Mouse (Mus musculus): Measurements from ENCODE around the gene Akap6.

GRCm38 (mm10) chr12:52879324-52879723, 180.1 kb downstream of the Akap6 start:
- no peak for TF ChIP-seq POLR2A (IDR thresholded peaks at IDR 0.05; ENCODE audit: control insufficient read depth in 1 of 2, insufficient read depth in 1 of 2, low read depth in 1 of 2, low read length in 2 of 2, poor library complexity in 1 of 2)
- TF ChIP-seq KAT2A (conservative IDR thresholded peaks at IDR 0.05; ENCODE audit: low read depth, low read length): no peak
- no peak for TF ChIP-seq CTCF (IDR thresholded peaks at IDR 0.05 in 2 of 3, conservative IDR thresholded peaks at IDR 0.05 in 1 of 3; ENCODE audit: control insufficient read depth in 1 of 3, insufficient read depth in 1 of 3, low read depth in 2 of 3, low read length in 3 of 3, poor library complexity in 1 of 3, severe bottlenecking in 1 of 3)
- no peak for TF ChIP-seq USF1 (IDR thresholded peaks at IDR 0.05; ENCODE audit: low read depth, low read length)
- TF ChIP-seq BHLHE40 (IDR thresholded peaks at IDR 0.05; ENCODE audit: borderline replicate concordance, low read depth, low read length): no peak
- no peak for TF ChIP-seq TCF12 (IDR thresholded peaks at IDR 0.05; ENCODE audit: low read depth, low read length)
- TF ChIP-seq NELFE (IDR thresholded peaks at IDR 0.05; ENCODE audit: low read depth, low read length): no peak
- TF ChIP-seq SMC3 (IDR thresholded peaks at IDR 0.05; ENCODE audit: low read depth, low read length): no peak
- TF ChIP-seq RCOR1 (IDR thresholded peaks at IDR 0.05; ENCODE audit: low read depth, low read length): no peak
- no peak for TF ChIP-seq MAX (IDR thresholded peaks at IDR 0.05; ENCODE audit: low read length)
